Mouse (Mus musculus) retina, postnatal 1 day (tissue): ENCODE measurements at regions not wholly inside any gene's neighbourhood (a gene's known extent, or its start where the extent isn't known, plus 50 kb on each side); places are given as distances from the start of the nearest gene placed in this dataset.

ENCODE experiments used
- DNase-seq: peaks from one replicate; pipeline ENCODE4 v3.0.0-alpha.2; 2012

DNA sequence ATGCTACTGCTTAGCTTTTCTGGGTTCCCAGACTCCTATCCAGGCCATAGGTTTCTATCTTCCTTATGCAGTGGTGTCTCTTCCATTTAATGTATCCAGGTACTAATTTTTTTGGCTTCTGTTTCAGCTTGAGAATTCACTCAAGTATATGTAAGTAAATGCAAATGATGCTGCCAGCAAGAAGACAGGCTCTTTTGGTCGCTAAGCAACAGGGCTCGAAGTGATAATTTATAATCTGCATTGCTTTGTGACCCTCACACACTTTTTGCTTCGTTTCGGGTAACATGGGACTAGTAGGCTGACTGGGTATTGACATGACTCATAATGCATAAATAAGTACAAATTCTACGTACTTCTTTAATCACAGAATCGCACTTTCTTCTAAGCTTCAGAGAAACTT, 75.9 kb upstream of the Nectin3 start:
- DNase-seq: no peak

DNA sequence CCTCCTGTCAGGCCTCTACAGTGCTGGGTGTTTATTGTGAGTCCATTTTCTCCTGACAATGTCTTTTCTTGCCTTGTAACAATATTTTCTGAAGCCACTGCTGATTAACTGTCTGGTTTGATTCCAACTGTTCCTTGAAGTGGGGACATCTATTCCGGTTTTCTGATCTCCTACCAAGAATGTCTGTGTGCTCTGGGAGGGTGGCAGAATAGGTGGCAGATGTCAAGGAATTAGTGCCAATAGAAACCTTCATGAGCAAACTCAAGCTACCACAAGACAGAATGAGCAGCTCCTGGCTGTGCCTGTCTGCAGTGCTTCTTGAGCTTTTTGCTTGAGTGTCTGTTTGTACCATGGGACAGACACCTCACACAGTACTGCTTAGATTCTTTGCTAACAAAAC, 69.1 kb upstream of the Nectin3 start:
- no peak for DNase-seq

DNA sequence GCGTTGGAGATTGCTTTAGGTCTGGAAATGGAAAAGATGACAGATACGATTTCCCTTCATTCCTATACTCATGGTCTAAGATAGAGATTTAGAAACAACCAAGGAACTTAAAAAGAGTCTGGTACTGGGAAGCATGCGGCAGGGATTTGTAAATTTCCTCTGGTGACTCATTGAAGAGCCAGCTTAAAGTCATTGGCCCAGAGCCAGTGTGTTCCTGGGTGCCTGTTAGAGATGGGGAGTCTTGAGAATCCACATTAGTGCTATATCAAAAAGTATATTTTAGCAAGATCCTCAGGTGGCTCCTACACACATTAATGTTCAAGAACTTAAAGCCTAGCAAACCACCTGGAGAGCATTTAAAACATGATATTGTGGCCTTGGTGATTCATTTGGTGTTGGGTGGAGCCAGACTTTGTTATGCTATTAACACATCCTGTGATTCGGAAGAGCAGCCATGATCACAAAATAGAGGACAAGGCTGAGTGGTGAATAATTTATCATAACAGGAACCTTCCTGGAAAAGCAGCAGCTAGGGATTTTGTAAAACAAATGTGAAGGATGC, 67.8 kb upstream of the Nectin3 start:
- DNase-seq: no peak

DNA sequence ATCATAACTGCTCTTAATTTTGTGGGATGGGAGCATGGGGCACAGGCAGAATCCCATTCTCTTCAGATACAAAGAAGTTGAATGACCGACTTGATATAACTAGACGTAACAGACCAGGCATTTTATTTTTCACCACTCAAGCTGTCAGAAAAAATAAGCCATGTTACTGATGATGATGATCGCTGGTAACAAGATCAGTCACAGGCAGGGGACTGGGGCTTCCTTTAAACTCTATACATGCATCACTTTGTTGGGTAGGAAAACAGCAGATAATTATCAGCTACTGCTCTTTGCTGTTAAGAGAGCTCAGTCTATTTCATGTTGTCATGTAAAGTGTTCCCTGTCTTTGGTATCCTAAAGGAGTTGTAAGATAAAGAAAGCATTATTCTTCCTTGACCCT, 59.0 kb upstream of the Nectin3 start:
- DNase-seq: peak; percentile 69

DNA sequence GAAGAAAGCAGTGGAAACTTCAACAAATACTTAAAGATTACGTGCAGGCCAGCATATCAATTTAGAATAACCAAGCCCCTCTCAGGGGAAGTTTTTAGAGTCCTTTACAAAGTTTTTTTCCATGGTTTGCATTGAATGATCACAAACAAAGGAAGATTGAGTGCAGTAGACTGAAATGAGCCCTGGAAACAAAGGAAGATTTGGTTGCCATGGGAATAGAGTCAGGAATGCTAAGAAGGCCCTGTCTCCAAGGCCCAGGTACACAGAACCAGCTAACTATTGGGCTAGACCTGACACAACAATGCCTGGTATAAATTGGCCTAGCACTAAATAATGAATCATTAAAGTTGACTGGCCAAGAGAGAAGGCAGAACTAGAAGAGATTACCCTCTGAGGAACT, 49.9 kb upstream of the Nectin3 start:
- peak; percentile 67 for DNase-seq
